Mouse (Mus musculus) cerebellum, adult 11 months (tissue): Measurements from ENCODE around the gene Cltrn.

Source experiments
- DNase-seq: peaks from one replicate; pipeline ENCODE4 v3.0.0; 2022

Gene Cltrn

DNA sequence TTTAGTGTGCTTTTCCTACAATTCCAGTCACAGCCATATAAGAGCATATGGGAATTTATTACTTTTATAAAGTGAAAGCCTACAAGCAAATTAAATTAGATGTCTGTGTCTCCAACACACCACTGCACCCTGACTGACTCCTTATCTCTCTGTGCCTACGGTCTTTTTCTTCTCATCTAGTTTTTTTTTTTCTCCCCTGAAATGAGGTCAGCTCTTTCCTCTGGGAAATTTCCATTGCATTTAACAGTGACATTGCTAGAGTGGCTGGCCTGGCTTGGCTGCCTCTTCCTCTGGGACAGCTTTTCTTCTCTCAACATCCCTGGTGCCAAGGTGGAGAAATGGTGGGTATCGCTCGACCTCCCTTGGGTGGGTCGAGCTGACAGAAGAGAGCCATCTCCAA lies at the start of gene Cltrn:
TSS of gene Cltrn (plus strand) at position 249 of the 400 bp plus-strand sequence.
- peak; percentile 8 for DNase-seq

DNA sequence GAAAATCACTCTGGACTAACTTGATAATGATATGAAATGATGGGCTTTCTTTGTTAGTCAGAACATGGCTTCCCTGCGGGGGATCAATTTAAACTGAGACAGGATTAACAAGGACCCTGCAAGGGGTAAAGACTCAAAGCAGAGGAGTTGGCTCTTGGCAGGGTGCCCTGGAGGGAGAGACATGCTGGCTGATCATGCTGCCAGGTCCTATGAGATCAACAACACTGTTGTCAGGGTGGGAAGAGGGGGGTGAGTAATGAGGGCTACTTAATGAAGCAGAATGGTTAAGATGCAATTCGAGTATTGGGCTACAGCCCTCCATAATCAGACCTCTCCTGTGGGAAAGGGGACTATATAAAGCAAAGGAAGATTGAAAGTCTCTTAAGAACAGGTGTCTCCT lies 49.7 kb upstream of the Cltrn start:
- no peak for DNase-seq

DNA sequence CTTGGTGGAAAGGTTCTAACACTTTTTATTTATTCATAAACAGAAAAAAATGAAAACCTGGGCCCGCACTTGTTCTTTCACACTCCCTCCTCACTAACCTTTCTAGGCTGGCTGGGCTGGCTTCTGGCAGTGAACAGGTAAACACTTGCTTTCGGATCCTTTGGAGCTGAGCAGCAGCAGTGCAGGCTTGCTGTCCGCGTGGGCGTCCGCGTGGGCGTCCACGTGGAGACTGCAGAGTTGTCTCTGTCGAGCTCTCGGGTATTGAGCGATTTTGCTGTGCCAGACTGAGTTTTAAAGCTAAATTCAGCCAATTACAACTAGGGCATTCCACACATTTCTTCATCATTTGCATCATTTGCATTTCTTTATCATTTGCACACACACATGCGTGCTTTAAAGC lies 46.6 kb upstream of the Cltrn start:
- no peak for DNase-seq

DNA sequence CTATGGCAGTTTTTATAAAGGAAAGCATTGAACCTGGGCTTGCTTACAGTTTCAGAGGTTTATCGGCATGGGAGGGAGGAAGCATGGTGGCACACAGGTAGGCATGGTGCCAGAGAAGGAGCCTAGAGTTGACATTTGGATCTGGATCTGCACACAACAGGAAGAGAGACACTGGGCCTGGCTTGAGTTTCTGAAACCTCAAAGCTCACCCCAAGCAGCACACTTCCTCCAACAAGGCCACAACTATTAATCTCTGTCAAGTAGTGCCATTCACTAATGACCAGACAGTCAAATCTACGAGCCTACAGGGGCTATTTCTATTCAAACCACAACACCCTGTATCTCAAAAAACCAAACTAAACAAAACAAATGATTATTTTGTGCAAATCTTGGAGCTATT lies 41.9 kb upstream of the Cltrn start:
- DNase-seq = no peak

DNA sequence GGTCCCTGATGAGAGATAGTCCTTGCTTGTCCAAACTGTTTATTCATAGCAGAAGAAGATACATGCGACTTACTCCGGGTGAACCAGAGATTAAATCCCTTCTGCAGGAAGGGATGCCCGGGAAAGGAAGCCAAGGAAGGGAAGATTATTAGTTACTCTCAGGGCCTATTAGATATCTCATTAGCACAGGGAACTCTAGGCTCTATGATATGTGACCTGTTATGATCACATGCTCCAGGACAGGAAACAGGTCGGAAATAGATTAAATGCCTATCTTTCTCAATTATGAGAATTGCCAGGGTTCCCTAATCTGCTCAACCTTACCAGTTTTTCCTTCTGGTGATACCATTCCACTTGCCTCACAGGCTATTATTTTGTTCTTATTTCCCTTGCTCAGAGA lies 32.9 kb upstream of the Cltrn start:
- no peak for DNase-seq

DNA sequence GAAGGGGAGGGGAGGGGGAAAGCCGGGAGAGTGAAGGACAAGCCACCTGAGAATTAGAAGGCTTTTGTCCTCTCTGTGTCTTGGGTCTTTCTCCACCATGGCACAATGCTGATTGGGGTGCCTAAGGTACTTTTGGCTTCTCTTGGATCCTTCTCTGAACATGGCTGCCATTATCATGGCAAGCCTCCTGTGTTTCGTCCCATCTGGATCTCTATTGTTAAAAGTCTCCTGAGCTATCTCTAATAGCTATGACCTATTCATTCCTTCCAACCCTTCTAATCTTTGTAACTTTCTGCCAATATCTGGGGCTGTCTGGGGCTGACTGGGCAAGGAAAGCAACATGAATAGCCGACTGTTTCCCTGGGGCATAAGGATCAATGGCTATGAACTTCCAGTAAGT lies 30.1 kb upstream of the Cltrn start:
- no peak for DNase-seq

DNA sequence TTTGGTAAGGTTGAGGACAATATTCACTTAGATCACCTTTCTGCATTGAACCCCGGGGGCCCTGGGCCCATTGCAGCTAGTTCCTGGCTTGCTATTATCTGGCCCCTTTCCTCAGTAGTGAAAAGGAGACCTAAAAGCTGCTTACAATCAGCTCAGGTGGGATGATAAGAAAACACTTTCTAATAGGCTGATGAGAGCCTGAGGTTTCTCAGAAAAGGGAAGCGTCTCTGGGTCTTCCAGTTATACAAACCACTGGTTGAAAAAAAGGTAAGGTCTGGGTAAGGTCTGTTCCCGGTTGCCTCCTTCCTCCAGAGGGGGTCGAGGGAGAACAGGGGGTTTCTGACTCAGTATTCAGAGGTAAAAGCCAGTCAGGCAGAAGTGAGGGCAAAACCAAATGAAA lies 29.6 kb upstream of the Cltrn start:
- no peak for DNase-seq

DNA sequence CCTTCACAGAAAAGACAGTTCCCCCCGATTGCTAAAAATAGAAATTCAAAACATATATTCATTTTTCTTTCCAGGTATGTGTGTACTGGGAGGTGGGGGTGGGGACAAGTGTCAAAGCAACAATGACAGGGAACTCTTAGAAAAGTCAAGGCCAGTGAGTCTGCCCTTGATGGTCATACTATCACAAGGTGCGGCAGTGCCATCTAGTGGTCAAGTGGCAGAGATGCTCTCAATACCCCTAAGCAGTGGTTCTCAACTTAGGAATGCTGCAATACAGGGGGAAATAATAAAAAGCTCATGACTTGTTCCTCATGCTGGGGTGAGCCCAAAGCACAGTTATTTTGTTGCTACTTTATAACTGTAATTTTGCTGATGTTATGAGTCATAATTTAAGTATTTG lies 22.4 kb upstream of the Cltrn start:
- peak; percentile 32 for DNase-seq

DNA sequence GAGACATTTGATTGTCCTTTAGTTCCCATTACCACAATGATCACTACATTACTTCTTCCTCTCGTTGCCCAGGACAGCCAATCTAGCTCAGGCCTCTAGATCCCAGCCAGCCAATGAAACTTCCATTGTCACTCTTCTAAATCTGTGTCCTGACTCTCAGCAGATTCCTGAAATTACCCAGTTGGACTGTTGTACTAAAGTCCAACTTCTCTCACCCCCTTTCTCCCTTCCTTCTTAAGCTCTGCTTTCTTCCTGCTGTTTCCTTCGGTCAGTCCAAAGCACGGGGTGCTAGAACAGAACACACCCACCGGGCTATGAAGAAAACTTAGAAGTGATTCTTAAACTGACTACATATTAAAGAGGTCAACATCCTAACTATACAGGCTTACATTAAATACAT lies 19.7 kb upstream of the Cltrn start:
- no peak for DNase-seq

DNA sequence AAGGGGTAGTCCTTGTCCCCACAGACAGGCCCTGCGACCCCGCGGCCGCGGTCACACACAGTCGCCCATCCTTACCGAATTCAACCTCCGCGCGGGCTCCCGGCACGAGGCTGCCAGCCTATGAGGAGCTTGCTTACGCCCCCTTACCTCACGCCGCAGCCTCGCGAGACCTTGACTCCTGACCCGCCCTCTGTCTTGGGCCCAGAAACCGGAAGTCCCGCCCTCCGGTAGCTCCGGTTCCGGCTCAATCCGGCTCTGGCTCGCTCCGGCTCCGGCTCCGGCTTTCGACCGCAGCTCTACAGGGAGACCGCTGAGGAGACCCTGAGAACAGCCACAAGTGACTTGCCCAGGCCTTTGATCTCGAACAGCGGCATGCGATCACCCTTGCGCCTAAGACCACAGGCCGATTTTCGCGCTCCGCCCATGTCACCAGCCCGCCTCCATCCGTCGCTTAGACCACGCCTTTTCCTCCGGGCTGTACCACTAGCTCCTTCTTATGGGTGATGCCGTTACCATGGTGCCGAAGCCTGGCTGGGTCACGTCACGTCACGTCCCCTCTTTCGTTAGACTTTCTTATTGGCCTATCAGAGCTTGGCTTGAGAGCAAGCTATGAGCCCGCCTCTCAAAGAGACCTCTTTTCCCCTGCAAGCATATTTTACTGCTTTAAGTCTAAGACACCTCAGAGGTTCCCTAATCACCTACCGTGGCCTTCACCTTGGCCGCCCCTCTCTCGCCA lies 12.4 kb upstream of the Cltrn start, which contains the start of gene Siah1b:
TSS of gene Siah1b (minus strand) at position 454 of the 736 bp plus-strand sequence.
- DNase-seq = peak; percentile 91

DNA sequence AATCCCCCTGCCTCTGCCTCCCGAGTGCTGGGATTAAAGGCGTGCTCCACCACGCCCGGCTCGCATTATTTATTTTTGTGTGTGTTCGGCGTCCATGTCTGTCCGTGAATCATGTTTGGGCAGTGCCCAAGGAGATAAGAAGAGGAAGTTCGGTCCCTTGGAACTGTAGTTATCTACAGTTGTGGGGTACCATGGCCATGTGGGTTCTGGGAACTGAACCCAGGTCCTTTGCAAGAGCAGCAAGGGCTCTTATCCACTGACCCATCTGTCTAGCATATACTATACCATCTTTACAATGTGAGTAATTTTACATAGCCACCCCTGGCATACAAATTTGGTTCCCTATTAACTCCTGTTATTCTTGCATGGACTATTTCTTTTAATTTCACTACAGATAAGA lies 6.6 kb upstream of the Cltrn start:
- DNase-seq = no peak

DNA sequence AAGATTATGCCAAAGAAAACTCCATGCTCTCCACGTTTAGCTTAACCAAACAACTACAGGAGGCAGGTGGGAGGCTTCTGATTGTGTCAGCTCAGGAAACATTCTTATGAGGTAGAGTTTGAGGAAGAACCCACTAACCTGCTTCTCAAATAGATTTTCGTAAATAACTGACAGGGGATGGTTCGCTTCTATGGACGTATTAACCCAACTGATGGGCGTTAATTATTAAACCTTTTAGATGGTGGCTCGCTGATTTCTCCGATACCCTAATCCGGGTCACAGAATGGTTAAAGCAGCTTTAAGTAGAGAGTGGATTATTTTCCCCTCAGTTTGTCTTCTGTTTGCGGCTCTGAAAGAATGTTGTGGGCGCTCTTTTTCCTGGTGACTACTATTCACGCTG lies 1.3 kb downstream of the Cltrn start:
- DNase-seq = no peak

DNA sequence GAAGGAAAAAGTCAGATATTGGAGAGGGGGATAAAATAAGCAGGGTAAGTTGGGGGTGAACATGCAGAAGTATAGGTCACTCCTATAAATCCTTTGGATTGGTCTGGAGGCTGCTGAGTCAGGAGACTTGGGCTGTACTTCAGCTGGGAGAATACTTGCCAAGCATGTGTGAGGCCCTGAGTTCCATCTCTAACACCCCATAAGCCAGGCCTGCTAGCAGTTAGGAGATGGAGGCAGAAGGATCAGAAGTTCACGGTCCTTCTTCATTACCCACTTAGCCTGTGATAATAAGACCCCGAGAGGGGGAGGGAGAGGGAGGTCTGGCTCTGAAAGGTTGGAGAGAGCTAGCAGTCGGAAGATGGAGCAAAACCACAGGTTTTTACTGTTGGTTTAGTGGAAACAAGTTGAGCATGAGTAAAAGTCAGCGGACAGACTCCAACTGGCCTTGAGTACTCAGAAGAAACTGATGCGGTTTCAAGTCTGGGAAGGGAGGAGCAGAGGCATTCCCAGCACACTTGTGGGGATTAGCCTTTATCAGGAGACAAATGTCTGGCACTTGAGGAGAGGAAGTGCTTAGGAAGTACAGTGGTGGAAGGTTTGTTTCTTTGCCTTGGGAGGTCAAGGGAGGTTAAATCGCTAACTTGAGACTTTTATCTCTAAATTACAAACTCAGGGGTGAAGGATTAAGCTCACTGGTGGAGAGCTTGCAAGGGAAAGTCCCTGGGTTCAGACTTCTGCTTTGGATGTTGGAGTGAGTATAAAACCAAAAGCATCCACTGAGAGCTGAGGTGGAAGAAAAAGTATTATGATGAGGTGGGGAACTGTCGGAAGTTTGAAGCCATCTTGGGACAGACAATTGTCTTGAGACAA lies 3.9 kb downstream of the Cltrn start:
- DNase-seq = no peak

DNA sequence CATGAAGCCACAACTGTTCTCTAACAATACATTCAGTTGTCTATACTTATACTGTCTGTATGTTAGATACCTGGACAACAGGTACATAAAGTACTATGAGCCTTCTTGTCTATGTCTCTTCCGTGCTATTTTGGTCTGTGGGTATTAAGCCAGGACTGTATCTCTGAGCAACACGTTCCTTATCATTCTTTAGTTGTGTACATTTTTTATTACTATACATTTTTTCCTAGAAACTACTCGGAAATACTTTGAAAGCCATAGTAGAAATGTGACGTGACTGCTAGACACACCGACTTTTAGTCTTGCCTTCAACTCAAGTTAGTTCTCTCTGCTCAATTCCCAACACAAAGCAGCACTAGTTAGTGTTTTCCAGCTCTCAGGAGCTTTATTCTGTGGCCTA lies 4.8 kb downstream of the Cltrn start:
- no peak for DNase-seq

DNA sequence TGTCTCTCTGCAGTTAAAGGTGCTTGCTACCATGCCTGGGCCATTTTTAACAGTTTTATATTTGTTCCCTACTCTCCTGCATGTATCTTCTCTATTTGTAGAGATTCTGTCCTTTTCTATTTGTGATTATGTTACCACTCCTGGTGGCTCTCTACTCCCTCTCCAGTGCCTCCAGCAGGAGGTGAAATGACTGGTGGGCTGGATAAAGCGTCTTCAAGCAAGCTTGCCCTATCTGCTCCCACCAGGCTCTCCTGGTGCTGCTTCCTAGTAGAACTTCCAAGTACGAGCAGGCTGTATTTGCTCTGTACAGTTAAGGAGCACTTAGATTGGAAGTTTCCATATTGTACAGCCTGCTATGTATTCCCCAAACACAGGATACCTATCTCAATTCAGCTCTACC lies 7.2 kb downstream of the Cltrn start:
- no peak for DNase-seq

DNA sequence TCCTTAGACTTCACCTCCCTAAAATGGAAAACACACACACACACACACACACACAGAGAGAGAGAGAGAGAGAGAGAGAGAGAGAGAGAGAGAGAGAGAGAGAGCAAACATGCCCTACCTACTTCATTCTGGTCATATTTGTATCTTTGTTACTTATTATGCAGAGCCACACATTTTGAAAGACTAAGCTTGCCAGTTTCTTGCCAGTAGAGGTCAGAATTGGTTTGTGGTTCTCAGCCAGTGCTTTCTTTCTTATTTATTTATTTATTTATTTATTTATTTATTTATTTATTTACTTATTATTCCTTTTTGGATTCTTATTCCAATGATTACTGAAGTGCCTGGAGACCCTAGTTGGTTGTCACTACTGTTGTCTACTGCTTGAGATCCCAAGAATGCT lies 12.9 kb downstream of the Cltrn start:
- DNase-seq = no peak

DNA sequence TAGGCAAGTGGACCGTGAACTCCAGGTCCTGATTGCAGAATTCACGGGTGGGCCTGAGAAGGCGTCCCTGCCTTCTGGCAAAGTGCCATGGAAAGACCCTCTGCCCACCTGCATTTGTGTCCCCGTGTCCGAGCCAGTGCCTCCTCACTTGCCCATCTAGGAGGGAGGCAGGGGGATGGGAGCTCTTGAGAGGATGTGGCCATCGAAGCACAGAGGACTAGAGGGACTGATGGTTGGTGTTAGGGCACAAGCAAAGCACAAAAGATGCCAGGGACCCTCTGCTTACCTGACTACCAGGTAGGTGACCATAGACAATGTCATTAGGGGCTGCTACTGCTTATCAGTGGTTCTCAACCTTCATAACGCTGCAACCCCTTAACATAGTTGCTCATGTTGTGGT lies 13.6 kb downstream of the Cltrn start:
- DNase-seq = no peak

DNA sequence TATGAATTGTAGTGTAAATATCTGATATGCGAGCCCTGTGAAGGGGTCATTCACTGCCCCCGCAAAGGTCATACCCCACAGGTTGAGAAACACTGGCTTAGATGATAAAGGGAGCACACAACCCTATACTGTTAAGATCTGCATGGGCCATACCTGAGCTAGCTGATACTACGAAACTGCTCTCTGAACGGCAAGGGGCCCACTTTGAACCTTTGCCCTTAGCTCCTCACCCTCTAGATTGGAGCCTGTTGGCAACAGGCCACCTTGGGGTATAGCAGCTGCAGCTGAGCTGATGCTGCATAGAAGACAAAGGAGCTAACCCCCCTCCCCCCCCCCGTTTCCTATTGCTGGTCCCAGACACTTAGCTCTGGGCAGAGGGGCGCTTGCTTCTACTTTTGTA lies 14.0 kb downstream of the Cltrn start:
- no peak for DNase-seq

DNA sequence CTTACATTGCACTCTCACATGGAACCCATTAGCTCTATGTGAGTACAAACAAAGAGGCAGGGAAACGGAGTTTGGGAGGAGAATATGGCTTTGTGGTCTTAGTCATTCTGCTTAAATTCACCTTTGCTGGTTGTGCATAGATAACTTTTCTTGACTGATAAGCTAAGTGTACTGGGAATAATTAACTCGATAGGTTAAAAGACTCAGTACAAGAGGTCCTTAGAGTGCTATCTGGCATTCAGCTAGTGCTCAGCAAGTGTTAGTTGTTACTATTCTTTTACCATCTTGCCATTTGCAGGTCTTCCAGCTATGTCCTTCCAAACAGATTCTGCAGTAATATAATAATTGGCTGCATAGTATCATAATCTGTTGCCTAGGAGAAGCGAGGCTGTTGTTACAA lies 22.5 kb downstream of the Cltrn start:
- no peak for DNase-seq

DNA sequence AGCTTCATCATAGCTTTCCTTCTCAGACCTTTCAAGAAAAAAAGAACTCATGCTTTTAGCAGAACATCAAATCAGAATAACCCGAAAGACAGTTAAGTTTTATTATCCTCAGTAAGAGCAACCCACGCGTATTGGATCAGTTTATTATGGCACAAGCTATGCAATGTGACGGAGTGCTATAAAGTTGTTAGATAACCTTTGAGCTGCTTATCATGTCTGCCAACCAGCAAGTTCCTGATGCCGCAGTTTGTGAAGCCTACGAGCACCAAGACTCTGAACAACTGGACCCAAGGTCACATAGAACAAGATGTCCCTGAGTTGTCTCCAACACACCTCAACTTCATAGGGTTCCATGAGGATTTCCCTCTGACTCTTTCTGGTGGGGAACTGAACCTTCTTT lies 25.1 kb downstream of the Cltrn start:
- DNase-seq = no peak

DNA sequence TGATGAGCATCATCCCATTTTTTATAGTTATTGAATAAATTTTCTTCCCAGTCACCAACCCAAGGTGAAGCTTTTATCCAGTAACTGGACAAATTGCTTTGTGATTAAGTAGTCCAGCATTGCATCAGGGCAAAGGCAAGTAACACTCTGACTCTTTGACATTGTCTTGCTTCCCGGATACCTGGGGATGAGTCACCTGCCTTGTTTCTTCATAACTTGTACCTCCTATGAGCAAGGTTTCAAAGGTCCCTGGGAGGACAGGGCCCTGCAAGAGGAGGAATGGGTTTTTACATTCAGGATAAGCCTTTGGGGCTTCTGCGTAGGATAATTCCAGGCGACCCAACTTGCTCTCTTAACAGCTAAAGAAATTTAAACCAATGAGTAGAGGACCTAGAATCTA lies 35.3 kb downstream of the Cltrn start:
- no peak for DNase-seq

DNA sequence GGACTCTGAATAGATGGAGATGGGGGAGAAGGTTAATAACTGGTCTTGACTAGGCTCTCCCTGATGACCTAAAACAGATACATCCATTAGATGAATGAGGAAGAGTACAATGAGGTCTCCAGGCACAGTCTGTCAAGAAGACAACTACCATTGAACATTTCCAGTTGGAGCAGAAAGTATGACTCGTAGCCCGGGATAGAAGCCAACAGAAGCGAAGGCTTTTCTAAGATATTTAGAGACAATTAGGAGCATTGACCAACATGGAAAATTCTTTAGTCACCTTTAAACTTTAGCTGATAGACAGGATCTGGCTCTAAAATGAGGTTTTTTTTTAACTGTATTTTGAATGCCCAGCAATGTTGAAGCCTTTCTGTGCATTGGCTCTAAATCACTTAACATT lies 44.9 kb downstream of the Cltrn start:
- DNase-seq = no peak

DNA sequence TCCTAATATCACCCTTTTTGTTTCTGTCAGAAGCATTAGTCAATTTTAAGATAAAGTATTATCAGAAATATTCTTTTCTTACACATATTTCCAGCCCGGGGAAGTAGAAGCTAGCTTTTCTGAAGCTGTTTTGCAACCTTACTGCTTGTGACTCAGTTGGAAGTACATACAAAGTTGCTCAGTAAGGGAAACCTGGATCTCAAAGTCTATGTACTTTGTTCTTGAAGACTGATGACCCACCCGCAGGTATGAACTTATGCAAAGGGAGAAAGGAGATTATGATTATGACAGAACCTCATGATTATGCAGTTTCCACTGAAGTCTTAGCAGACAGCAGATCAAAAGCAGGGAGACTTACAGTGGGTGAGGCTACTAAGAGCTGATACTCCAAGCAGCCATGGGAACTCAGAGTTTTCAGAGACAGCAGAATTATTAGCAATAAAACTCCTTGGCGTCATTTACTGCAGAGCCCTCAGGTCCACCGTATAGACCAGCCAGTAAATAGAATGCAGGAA lies 46.7 kb downstream of the Cltrn start:
- DNase-seq = no peak

DNA sequence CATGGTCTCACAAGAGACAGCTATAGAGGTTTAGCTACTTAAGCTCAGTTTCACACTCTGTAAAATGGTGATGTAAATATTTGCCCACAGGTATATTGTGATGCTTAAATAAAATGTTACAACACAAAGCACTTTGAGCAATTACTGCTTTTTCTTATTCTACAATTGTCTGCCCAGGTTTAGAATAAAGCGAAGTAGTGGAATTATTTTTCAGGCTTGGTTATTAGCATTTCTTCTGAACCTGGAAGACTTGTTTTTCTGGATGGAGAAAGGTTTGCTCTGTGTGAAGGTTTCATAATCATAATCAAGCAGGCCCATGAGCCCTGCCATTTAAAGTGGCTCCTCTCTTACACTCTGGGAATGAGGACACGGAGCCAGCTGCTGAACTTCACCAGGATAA lies 50.4 kb downstream of the Cltrn start, which contains the start of gene Ace2:
TSS of gene Ace2 (plus strand) at position 301 of the 400 bp plus-strand sequence.
- DNase-seq = no peak
